Mouse (Mus musculus): ENCODE measurements around the gene Gipc3. TPM values are rescaled to one million over a fixed set of nuclear protein-coding genes. Genes with fewer than 3 reads are reported as not detected.

The Gipc3 gene
- polyA plus RNA-seq, 2 experiments, result 0.01 TPM; not detected in 1

DNA sequence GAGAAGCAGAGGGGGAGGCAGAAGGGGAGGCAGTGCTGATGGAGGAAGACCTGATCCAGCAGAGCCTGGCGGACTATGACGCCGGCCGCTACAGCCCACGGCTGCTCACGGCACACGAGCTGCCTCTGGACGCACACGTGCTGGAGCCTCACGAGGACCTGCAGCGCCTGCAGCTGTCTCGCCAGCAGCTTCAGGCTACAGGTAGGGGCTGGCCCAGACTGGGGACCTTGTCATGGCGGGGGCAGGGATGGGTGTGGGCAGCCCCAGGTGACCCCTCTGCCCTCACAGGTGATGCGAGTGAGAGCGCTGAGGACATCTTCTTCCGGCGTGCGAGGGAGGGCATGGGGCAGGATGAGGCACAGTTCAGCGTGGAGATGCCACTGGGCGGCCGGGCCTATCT lies 17.9 kb downstream of the Gipc3 start:
- Histone ChIP-seq H3K36me3 (replicated peaks; ENCODE audit: control insufficient read depth, insufficient read depth, low read depth) (peaks cover 49% of the 10 kb centered on the region), H3K4me1 (replicated peaks; ENCODE audit: control insufficient read depth in 2 of 2, insufficient read depth in 2 of 2, low read length in 1 of 2) (peaks cover 0 to 8% of the 10 kb centered on the region in 2 experiments; a peak in 3 of 4 replicates)

DNA sequence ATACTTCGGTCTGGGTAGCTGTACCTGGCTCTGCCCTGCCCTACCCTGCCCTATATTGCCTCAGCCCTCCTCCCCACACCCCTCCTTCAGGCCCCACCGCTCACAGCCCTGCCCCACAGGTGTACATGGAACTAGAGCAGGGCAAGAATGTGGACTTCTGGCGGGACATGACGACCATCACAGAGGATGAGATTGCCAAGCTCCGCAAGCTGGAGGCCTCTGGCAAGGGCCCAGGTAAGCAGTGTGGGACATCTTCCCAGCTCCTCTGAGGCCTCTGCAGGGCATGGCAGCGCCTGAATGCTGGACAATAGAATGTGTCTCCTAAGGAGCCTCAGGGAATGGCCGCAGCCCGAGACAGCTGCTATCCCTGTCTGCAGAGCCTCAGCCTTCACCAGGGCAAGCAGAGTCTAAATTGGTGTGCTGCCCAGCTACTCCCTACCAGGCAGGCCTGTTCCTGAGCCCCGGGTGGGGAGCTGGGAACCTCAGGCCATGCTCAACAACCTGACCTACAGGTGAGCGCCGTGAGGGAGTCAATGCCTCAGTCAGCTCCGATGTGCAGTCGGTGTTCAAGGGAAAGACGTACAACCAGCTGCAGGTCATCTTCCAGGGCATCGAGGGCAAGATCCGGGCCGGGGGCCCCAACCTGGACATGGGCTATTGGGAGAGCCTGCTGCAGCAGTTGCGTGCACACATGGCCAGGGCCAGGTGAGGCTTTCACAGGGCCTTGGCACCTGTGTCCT lies 19.1 kb downstream of the Gipc3 start:
- H3K9ac ChIP-seq (replicated peaks), result no peak overlapping the region
- H3K4me2 ChIP-seq (ENCODE audit: low read depth), result no peak overlapping the region
- no peaks in the 10 kb centered on the region for H3K9me3 ChIP-seq (ENCODE audit: control insufficient read depth, low read length)
- 94% methylated on average over 18 of the region's 18 CpGs for WGBS (ENCODE audit: insufficient replicate concordance)
- no peaks in the 10 kb centered on the region for H3K27me3 ChIP-seq (ENCODE audit: control insufficient read depth, insufficient read depth, low read length)
- H3K4me3 ChIP-seq (ENCODE audit: insufficient read depth in 1 of 2, low read depth in 2 of 2, low read length in 2 of 2), result no peak overlapping the region
- TF ChIP-seq EP300 (IDR thresholded peaks at IDR 0.05; ENCODE audit: low read depth) (no peak), CTCF (IDR thresholded peaks at IDR 0.05; ENCODE audit: low read depth) (no peak)
- ATAC-seq (ENCODE audit: insufficient read depth) (no peak), DNase-seq (ENCODE audit: low read depth in 3 of 3, low spot score in 3 of 3) (no peak)
- no peak overlapping the region for H3K27ac ChIP-seq
- peaks cover 49% of the 10 kb centered on the region for H3K36me3 ChIP-seq (replicated peaks; ENCODE audit: control insufficient read depth, insufficient read depth, low read depth)
- peaks cover 7 to 16% of the 10 kb centered on the region in 2 experiments for H3K4me1 ChIP-seq (replicated peaks; ENCODE audit: control insufficient read depth in 2 of 2, insufficient read depth in 2 of 2, low read length in 1 of 2)

More for the DNA sequence above, 17.9 kb downstream of the Gipc3 start:
- 91% methylated on average over 21 of the region's 21 CpGs for WGBS (ENCODE audit: insufficient replicate concordance)
- DNase-seq (ENCODE audit: low read depth in 3 of 3, low spot score in 3 of 3), result no peak
- Histone ChIP-seq H3K9ac (replicated peaks) (no peak overlapping the region), H3K27ac (no peak overlapping the region), H3K4me2 (ENCODE audit: low read depth) (no peak overlapping the region), H3K27me3 (ENCODE audit: control insufficient read depth, insufficient read depth, low read length) (no peaks in the 10 kb centered on the region), H3K4me3 (ENCODE audit: insufficient read depth in 1 of 2, low read depth in 2 of 2, low read length in 2 of 2) (no peak overlapping the region), H3K9me3 (ENCODE audit: control insufficient read depth, low read length) (no peaks in the 10 kb centered on the region)
- TF ChIP-seq EP300 (IDR thresholded peaks at IDR 0.05; ENCODE audit: low read depth), result no peak
- no peak for TF ChIP-seq CTCF (IDR thresholded peaks at IDR 0.05; ENCODE audit: low read depth)
- no peak for ATAC-seq (ENCODE audit: insufficient read depth)

DNA sequence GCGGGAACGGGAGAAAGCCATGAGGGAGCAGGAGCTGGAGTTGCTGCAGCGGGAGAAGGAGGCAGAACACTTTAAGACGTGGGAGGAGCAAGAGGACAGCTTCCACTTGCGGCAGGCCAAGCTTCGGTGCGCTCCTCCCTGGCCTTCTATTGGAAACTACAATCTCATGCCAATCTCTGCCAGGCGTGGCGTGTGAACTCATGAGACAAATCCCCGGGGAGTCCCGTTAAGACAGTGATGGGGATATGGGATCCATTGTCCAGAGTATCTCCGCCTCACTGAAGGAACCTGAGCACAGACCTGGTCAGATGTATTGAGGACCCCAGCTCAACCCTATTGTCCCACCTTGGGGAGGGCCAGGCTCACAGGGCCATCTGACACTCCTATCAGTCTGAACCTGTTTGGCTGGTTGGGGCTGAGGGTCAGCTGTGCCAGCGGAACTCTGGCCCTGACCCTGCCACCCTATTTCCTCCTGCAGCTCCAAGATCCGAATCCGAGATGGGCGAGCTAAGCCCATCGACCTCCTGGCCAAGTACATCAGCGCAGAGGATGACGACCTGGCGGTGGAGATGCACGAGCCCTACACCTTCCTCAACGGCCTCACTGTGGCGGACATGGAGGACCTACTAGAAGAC lies 19.8 kb downstream of the Gipc3 start:
- DNase-seq (ENCODE audit: low read depth in 3 of 3, low spot score in 3 of 3) (no peak), ATAC-seq (ENCODE audit: insufficient read depth) (no peak)
- H3K9ac ChIP-seq (replicated peaks), result no peak overlapping the region
- TF ChIP-seq EP300 (IDR thresholded peaks at IDR 0.05; ENCODE audit: low read depth) (no peak), CTCF (IDR thresholded peaks at IDR 0.05; ENCODE audit: low read depth) (no peak)
- peaks cover 7 to 13% of the 10 kb centered on the region in 2 experiments for H3K4me1 ChIP-seq (replicated peaks; ENCODE audit: control insufficient read depth in 2 of 2, insufficient read depth in 2 of 2, low read length in 1 of 2)
- no peaks in the 10 kb centered on the region for H3K9me3 ChIP-seq (ENCODE audit: control insufficient read depth, low read length)
- H3K27me3 ChIP-seq (ENCODE audit: control insufficient read depth, insufficient read depth, low read length), result no peaks in the 10 kb centered on the region
- 90% methylated on average over 23 of the region's 23 CpGs for WGBS (ENCODE audit: insufficient replicate concordance)
- H3K4me2 ChIP-seq (ENCODE audit: low read depth), result no peak overlapping the region
- peaks cover 49% of the 10 kb centered on the region for H3K36me3 ChIP-seq (replicated peaks; ENCODE audit: control insufficient read depth, insufficient read depth, low read depth)
- no peak overlapping the region for H3K4me3 ChIP-seq (ENCODE audit: insufficient read depth in 1 of 2, low read depth in 2 of 2, low read length in 2 of 2)
- H3K27ac ChIP-seq, result no peak overlapping the region

DNA sequence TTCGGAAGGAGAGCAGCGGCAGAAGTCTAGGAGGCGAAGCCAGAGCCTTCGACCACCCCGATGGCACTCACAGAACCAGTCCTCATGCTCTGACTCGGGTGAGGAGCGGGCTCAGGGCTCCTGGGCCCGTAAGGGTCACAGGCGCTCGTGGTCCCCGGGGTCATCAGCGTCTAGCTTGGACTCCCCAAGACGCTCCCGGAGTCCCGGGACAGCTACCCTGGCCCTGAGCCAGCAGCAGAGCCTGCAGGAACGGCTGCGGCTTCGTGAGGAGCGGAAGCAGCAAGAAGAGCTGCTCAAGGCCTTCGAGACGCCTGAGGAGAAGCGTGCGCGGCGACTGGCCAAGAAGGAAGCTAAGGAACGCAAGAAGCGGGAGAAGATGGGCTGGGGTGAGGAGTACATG lies 20.6 kb downstream of the Gipc3 start:
- no peak for ATAC-seq (ENCODE audit: insufficient read depth)
- H3K27ac ChIP-seq, result no peak overlapping the region
- DNase-seq (ENCODE audit: low read depth in 3 of 3, low spot score in 3 of 3), result no peak
- WGBS (ENCODE audit: insufficient replicate concordance), result 91% methylated on average over 27 of the region's 27 CpGs
- H3K4me2 ChIP-seq (ENCODE audit: low read depth), result peak overlapping the region; percentile 90
- H3K9ac ChIP-seq (replicated peaks), result peak overlapping the region; percentile 75; the same call in 1 of the 2 replicates
- no peak for TF ChIP-seq EP300 (IDR thresholded peaks at IDR 0.05; ENCODE audit: low read depth)
- no peak for TF ChIP-seq CTCF (IDR thresholded peaks at IDR 0.05; ENCODE audit: low read depth)
- no peaks in the 10 kb centered on the region for H3K27me3 ChIP-seq (ENCODE audit: control insufficient read depth, insufficient read depth, low read length)
- no peaks in the 10 kb centered on the region for H3K9me3 ChIP-seq (ENCODE audit: control insufficient read depth, low read length)
- peaks cover 49% of the 10 kb centered on the region for H3K36me3 ChIP-seq (replicated peaks; ENCODE audit: control insufficient read depth, insufficient read depth, low read depth)
- H3K4me3 ChIP-seq (ENCODE audit: insufficient read depth in 1 of 2, low read depth in 2 of 2, low read length in 2 of 2), result peak overlapping the region; percentile 73 to 89; a peak in 3 of 4 replicates
- H3K4me1 ChIP-seq (replicated peaks; ENCODE audit: control insufficient read depth in 2 of 2, insufficient read depth in 2 of 2, low read length in 1 of 2), result peaks cover 7 to 12% of the 10 kb centered on the region in 2 experiments

DNA sequence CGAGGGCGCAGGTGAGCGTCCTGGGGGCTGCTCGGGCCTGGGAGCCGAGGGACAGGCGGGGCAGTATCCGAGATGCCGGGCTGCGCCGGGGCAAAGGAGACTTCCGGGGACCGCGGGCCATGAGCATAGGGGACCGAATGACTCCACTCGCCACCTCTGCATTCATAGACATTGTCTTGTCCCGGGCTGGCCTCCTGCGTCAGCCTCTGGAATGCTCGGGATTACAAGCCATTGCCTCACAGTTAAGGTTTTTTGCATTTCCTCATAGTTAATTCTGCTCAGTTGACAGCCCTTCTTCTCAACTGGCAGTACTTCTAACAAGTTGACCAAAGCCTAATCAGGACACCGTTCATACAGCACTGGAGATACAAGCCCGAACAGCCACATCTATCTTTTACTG lies 21.6 kb downstream of the Gipc3 start:
- peaks cover 11 to 12% of the 10 kb centered on the region in 2 experiments for H3K4me1 ChIP-seq (replicated peaks; ENCODE audit: control insufficient read depth in 2 of 2, insufficient read depth in 2 of 2, low read length in 1 of 2)
- H3K36me3 ChIP-seq (replicated peaks; ENCODE audit: control insufficient read depth, insufficient read depth, low read depth), result peaks cover 41% of the 10 kb centered on the region
- DNase-seq (ENCODE audit: low read depth in 3 of 3, low spot score in 3 of 3) (no peak), ATAC-seq (ENCODE audit: insufficient read depth) (peak; percentile 0; the same call in 1 of the 2 replicates)
- H3K4me3 ChIP-seq (ENCODE audit: insufficient read depth in 1 of 2, low read depth in 2 of 2, low read length in 2 of 2), result peak overlapping the region; percentile 73 to 89
- H3K27ac ChIP-seq, result peak overlapping the region; percentile 84
- H3K27me3 ChIP-seq (ENCODE audit: control insufficient read depth, insufficient read depth, low read length), result no peaks in the 10 kb centered on the region
- 2% methylated on average over 20 of the region's 20 CpGs for WGBS (ENCODE audit: insufficient replicate concordance)
- no peaks in the 10 kb centered on the region for H3K9me3 ChIP-seq (ENCODE audit: control insufficient read depth, low read length)
- peak overlapping the region; percentile 75 for H3K9ac ChIP-seq (replicated peaks)
- TF ChIP-seq CTCF (IDR thresholded peaks at IDR 0.05; ENCODE audit: low read depth) (no peak), EP300 (IDR thresholded peaks at IDR 0.05; ENCODE audit: low read depth) (no peak)
- H3K4me2 ChIP-seq (ENCODE audit: low read depth), result peak overlapping the region; percentile 90

Measured in liver, embryonic 14.5 days (tissue).